Mouse (Mus musculus) gastrocnemius, adult 2 months (tissue): ENCODE data around the gene Pcnx. TPM values are rescaled to one million over a fixed set of nuclear protein-coding genes. Genes with fewer than 3 reads are reported as not detected.

Experiments used
- DNase-seq: peaks from one replicate; pipeline ENCODE4 v3.0.0; 2022
- H3K27ac ChIP-seq: fragments of 200-600 bp; 2 replicates; pipeline ENCODE4 v1.8.1; 2022; ENCODE audit warnings: mild to moderate bottlenecking
- H3K4me3 ChIP-seq: fragments of 200-600 bp; 2 replicates; pipeline ENCODE4 v1.8.1; 2022; ENCODE audit warnings: mild to moderate bottlenecking, moderate library complexity
- CTCF ChIP-seq: fragments of 200-600 bp; IDR thresholded peaks from 2 replicates; pipeline ENCODE4 v1.8.1; 2022; ENCODE audit warnings: antibody characterized with exemption, mild to moderate bottlenecking, moderate library complexity
- intact Hi-C: fragments of 180-260 bp; cut with DNase I; formaldehyde crosslinking; loops from one replicate; pipeline ENCODE4 v1.15.1; 2025
- total RNA-seq, 2 experiments: library from RNA; stranded (reverse); gene quantifications; 2 replicates each; pipeline ENCODE4 v1.2.3; 2021

Gene Pcnx
- total RNA-seq, 2 experiments from 2014 or later, result 50.3 to 51.3 TPM

DNA sequence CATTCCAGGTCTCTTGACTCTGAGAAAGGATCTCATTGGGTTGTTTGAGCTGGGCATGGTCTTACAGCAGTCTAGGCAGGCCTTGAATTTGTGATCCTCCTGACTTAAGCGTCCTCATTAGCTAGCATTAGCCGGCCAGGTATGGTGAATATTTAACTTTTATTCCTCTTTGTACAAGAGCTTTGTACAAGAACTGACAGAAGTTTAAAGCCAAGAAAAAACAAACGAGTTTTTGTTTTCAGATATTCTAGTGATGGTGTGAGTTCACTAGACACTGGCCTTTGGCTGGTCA is 24.2 kb downstream of the Pcnx start:
- H3K27ac ChIP-seq, result no peak overlapping the region
- no peak for TF ChIP-seq CTCF
- intact Hi-C loops, result no loop called here
- no peak for DNase-seq
- no peak overlapping the region for H3K4me3 ChIP-seq

- intact Hi-C loops, result no loop called here
- no peak for TF ChIP-seq CTCF
- Histone ChIP-seq H3K4me3 (no peak overlapping the region), H3K27ac (no peak overlapping the region)
- DNase-seq, result no peak
Measured at GRCm38 (mm10) chr12:81884983-81885382, 25.2 kb downstream of the Pcnx start.

- no peak for DNase-seq
- intact Hi-C loops, result no loop called here
- no peak overlapping the region for H3K4me3 ChIP-seq
- TF ChIP-seq CTCF, result no peak
- H3K27ac ChIP-seq, result no peak overlapping the region
Measured at GRCm38 (mm10) chr12:81885982-81886381, 26.2 kb downstream of the Pcnx start.

DNA sequence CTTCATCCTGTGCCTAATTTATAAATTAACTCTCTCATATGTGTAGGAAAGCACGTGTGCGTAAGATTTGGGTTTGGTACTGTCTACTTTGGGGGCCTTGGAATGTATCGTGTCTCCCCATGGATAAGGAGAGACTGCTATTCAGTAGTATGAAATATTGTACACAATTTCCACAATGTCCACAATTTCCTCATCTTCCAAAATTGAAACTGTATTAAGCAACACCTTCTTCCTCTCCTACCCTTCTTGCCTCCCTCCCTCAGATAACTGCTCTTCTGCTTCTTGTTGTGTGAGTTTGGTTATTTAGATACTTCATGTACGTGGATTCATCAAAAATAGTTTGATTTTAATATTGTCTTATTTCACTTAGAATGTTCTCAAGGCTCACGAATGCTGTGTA is 29.1 kb downstream of the Pcnx start:
- intact Hi-C loops, result no loop called here
- no peak for DNase-seq
- Histone ChIP-seq H3K4me3 (no peak overlapping the region), H3K27ac (no peak overlapping the region)
- no peak for TF ChIP-seq CTCF

DNA sequence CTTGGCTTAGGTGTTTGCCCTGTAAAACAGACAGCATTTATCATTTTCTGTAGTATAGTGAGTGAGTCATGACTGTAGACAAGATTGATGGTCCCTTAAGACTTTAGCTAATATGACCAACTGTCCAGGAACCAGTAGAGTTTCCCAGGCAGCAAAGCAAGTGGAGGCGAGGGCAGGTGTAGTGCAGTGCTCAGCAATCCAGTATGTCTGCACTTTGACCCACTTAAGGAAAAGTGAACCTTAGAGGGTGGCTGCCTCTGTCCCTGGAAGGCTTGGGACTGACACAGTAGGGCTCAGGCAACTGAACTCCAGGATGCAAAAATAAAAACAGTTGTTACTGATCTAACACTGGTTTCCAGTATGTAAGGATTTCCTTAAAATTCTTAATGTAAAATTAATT is 32.1 kb downstream of the Pcnx start:
- H3K27ac ChIP-seq, result no peak overlapping the region
- no peak overlapping the region for H3K4me3 ChIP-seq
- no peak for DNase-seq
- no peak for TF ChIP-seq CTCF
- intact Hi-C loops, result no loop called here

GRCm38 (mm10) chr12:81894311-81894710 is 34.5 kb downstream of the Pcnx start:
- Histone ChIP-seq H3K27ac (no peak overlapping the region), H3K4me3 (no peak overlapping the region)
- intact Hi-C loops, result no loop called here
- no peak for TF ChIP-seq CTCF
- DNase-seq, result no peak

DNA sequence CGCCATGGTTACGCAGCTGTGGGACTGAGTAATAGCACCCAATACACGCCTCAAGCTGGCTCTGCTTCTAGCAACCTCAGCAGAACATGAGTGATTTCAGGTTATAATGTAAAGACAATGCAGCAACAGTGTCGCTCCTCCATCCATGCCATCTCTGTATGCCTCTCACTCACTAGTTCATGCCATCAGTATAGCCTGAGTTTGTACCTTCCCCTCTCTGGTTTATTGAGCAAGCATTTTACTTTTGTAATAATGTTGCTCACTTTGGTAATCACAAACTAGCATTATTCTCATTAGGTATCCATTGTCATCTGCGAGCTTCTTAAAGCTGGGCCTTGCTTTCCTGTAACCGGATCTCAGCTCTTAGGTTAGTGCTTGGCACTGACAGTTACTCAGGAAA is 36.2 kb downstream of the Pcnx start:
- intact Hi-C loops, result no loop called here
- DNase-seq, result no peak
- no peak overlapping the region for H3K4me3 ChIP-seq
- TF ChIP-seq CTCF, result no peak
- no peak overlapping the region for H3K27ac ChIP-seq

DNA sequence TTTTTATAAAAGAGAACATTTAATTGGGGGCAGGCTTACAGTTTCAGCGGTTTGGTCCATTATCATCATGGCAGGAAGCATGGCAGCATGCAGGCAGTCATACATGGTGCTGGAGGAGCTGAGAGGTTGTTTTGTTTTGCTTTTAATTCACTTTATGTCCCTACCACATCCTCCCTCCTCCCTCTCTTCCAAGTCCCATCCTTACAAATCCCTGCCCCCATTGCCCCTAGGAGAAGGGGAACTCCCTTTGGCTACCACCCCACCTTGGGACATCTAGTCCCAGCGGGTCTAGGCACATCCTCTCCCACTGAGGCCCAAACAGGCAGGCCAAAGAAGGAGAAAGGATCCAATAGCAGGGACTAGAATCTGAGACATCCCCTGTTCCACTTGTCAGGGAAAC is 44.6 kb downstream of the Pcnx start:
- no peak overlapping the region for H3K27ac ChIP-seq
- DNase-seq, result no peak
- no peak overlapping the region for H3K4me3 ChIP-seq
- intact Hi-C loops, result no loop called here
- TF ChIP-seq CTCF, result no peak

DNA sequence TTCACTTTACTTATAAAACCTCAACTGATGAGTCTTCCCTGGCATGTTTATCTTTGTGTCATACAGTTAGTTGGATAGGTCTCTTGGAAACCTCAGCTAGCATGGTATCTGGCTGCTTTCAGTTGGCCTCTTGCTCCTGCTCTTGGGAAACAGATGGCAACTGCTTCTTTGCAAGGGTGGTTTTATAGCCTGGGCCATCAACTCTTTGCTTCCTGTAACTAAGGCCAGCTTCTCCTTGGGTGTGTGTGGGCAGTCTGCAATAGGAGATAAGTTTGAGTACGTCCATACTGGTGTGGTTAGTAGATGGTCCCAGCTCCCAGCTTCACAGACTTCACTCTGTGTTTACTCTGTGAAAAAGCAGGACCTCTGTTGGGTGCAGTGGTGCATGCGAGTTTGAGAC is 46.0 kb downstream of the Pcnx start:
- H3K4me3 ChIP-seq, result no peak overlapping the region
- H3K27ac ChIP-seq, result no peak overlapping the region
- TF ChIP-seq CTCF, result no peak
- intact Hi-C loops, result no loop called here
- DNase-seq, result no peak

DNA sequence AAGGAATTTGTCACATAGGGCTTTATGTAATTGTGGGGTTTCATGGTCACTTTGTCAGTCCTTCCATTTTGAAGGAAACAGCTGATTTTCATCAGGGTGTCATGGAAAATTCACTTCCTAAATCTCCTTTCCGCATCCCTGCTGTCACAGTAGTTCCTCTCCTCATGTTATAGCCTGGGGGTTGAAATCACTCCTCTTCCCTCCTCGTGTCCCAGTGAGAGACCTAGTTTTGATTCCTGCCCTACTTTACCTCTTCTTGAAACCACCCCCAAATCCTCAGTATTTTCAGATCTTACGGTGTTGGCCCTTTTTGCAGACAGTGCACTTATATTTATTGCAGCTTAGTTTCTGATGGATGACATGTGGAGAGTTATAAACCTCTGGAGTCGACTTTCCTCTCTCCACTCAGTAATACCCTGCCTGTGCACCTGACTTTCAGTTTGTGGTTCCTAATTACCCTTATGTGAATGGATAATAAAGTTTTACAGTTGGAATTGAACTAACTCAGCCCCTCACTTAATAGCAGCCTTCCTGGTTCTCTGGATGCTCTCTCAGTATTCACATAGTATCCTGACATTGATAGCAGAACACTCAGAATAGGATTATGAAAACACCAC is 48.0 kb downstream of the Pcnx start:
- no peak for DNase-seq
- TF ChIP-seq CTCF, result no peak
- Histone ChIP-seq H3K27ac (no peak overlapping the region), H3K4me3 (no peak overlapping the region)
- intact Hi-C loops, result no loop called here

- intact Hi-C loops, result no loop called here
- H3K27ac ChIP-seq, result no peak overlapping the region
- no peak for DNase-seq
- TF ChIP-seq CTCF, result no peak
- no peak overlapping the region for H3K4me3 ChIP-seq
Measured at GRCm38 (mm10) chr12:81910439-81910838, 50.6 kb downstream of the Pcnx start.

DNA sequence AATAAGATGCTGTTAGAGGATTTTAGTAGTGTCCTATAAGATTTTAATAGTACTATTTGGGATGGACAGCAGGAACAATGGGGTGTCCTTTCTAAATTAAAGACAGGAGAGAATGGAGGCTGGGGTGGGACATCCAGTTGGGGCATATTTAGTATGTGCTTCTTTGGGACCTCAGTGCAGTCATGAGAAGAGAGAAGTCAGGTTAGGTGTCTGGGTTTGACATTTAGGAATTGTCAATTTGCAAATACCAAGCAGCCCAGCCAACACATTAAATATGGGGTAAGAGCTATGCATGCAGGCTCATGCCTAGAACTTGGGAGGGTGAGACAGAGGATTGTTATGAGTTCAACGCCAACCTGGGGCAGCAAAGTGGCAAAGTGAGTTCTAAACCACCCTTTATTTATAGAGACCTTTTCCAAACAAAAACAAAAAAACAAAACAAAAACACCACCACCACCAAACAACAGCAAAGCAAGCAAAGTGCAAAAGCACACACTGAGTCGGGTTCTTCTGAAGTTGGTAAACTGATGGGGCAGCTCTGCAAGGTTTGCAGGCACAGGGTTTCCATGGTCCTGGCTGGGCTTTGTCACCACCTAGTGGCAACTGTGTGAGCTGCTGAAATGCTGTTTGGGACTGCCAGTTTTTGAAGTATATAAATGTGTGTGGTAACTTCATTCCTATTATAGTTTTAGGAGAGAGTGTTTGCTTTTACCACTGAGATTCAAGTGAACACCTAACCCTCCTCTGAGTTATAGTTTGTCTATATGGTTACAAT is 55.5 kb downstream of the Pcnx start:
- TF ChIP-seq CTCF, result peak; percentile 99
- Histone ChIP-seq H3K4me3 (no peak overlapping the region), H3K27ac (no peak overlapping the region)
- peak; percentile 79 for DNase-seq
- intact Hi-C loops, result loop anchor here (1.0 to 2.0 kb wide), 2 partner anchors 55 to 117 kb away; partner anchors contain the start of gene Pcnx

- DNase-seq, result no peak
- no peak overlapping the region for H3K4me3 ChIP-seq
- intact Hi-C loops, result no loop called here
- no peak overlapping the region for H3K27ac ChIP-seq
- TF ChIP-seq CTCF, result no peak
Measured at GRCm38 (mm10) chr12:81918346-81918745, 58.5 kb downstream of the Pcnx start.

DNA sequence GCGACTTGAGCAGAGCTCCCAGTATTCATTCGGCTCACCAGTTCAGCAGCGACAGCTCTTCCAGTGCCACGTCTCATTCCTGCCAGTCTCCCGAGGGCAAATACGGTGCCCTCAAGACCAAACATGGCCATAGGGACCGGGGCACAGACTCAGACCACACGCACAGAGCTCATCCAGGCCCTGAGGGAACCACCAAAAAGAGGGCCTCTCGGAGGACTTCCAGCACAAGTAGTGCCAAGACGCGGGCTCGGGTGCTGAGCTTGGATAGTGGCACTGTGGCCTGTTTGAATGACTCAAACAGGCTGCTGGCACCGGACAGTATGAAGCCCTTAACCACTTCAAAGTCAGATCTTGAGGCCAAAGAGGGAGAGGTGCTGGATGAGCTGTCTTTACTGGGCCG is 59.1 kb downstream of the Pcnx start:
- intact Hi-C loops, result no loop called here
- DNase-seq, result no peak
- TF ChIP-seq CTCF, result no peak
- Histone ChIP-seq H3K4me3 (no peak overlapping the region), H3K27ac (no peak overlapping the region)
